Mouse (Mus musculus): ENCODE data around the gene Tomm40l. TPM values are rescaled to one million over a fixed set of nuclear protein-coding genes. Genes with fewer than 3 reads are reported as not detected.

Tomm40l gene
- polyA plus RNA-seq, 1 experiment from 2014 or later: 33.3 TPM

- 71% methylated on average over 10 of the region's 10 CpGs for WGBS
- no peaks in the 10 kb centered on the region for H3K9me3 ChIP-seq
- H3K4me3 ChIP-seq: no peak within 1 kb of the TSS
- H3K27me3 ChIP-seq (replicated peaks; ENCODE audit: low read depth, poor library complexity, severe bottlenecking): no peaks in the 10 kb centered on the region
- DNase-seq (ENCODE audit: low spot score): no peak
- no peak within 1 kb of the TSS; the same call in 1 of the 2 replicates for H3K27ac ChIP-seq (replicated peaks)
- peaks cover 8% of the 10 kb centered on the region for H3K36me3 ChIP-seq (replicated peaks)
- peaks cover 20% of the 10 kb centered on the region for H3K4me1 ChIP-seq
Measured at GRCm38 (mm10) chr1:171213801-171214496, 8.4 kb downstream of the Tomm40l start, which contains the start of gene Nr1i3. Gene Nr1i3, plus strand, starts transcription at chr1:171213970.

- Histone ChIP-seq H3K9me3 (no peaks in the 10 kb centered on the region), H3K36me3 (replicated peaks) (no peaks in the 10 kb centered on the region), H3K27ac (replicated peaks) (no peak overlapping the region), H3K4me3 (no peak overlapping the region), H3K4me1 (peaks cover 20% of the 10 kb centered on the region), H3K27me3 (replicated peaks; ENCODE audit: low read depth, poor library complexity, severe bottlenecking) (no peaks in the 10 kb centered on the region)
- 38% methylated on average over 3 of the region's 3 CpGs for WGBS
- no peak for DNase-seq (ENCODE audit: low spot score)
Measured at GRCm38 (mm10) chr1:171212854-171213253, 9.5 kb downstream of the Tomm40l start.

GRCm38 (mm10) chr1:171209409-171209808 is 12.9 kb downstream of the Tomm40l start:
- DNase-seq (ENCODE audit: low spot score): no peak
- WGBS: 29% methylated on average over 4 of the region's 4 CpGs
- Histone ChIP-seq H3K4me3 (no peak overlapping the region), H3K9me3 (no peaks in the 10 kb centered on the region), H3K27ac (replicated peaks) (no peak overlapping the region), H3K4me1 (peaks cover 20% of the 10 kb centered on the region), H3K36me3 (replicated peaks) (no peaks in the 10 kb centered on the region), H3K27me3 (replicated peaks; ENCODE audit: low read depth, poor library complexity, severe bottlenecking) (no peaks in the 10 kb centered on the region)

GRCm38 (mm10) chr1:171205704-171206493 is 16.4 kb downstream of the Tomm40l start:
- no peaks in the 10 kb centered on the region for H3K36me3 ChIP-seq (replicated peaks)
- no peak for DNase-seq (ENCODE audit: low spot score)
- H3K9me3 ChIP-seq: no peaks in the 10 kb centered on the region
- no peak overlapping the region for H3K27ac ChIP-seq (replicated peaks)
- 82% methylated on average over 6 of the region's 6 CpGs for WGBS
- no peak overlapping the region for H3K4me3 ChIP-seq
- H3K27me3 ChIP-seq (replicated peaks; ENCODE audit: low read depth, poor library complexity, severe bottlenecking): 0 out of 2 replicates have a peak, but pooled peaks cover 3% of the 10 kb centered on the region
- peaks cover 5% of the 10 kb centered on the region; the same call in 1 of the 2 replicates for H3K4me1 ChIP-seq

- no peak for DNase-seq (ENCODE audit: low spot score)
- H3K4me3 ChIP-seq: no peak overlapping the region
- H3K4me1 ChIP-seq: peaks cover under 1% of the 10 kb centered on the region; the same call in 1 of the 2 replicates
- 0 out of 2 replicates have a peak, but pooled peaks cover 8% of the 10 kb centered on the region for H3K27me3 ChIP-seq (replicated peaks; ENCODE audit: low read depth, poor library complexity, severe bottlenecking)
- no peaks in the 10 kb centered on the region for H3K36me3 ChIP-seq (replicated peaks)
- no peak overlapping the region for H3K27ac ChIP-seq (replicated peaks)
- H3K9me3 ChIP-seq: no peaks in the 10 kb centered on the region
- WGBS: 54% methylated on average over 7 of the region's 7 CpGs
Measured at GRCm38 (mm10) chr1:171204249-171204644, 18.1 kb downstream of the Tomm40l start.

- 55% methylated on average over 11 of the region's 11 CpGs for WGBS
Measured at GRCm38 (mm10) chr1:171203471-171204248, 18.7 kb downstream of the Tomm40l start.

GRCm38 (mm10) chr1:171200769-171201168 is 21.5 kb downstream of the Tomm40l start:
- Histone ChIP-seq H3K27me3 (replicated peaks; ENCODE audit: low read depth, poor library complexity, severe bottlenecking) (peaks cover 42% of the 10 kb centered on the region), H3K4me3 (no peak overlapping the region), H3K4me1 (peaks cover 6% of the 10 kb centered on the region), H3K36me3 (replicated peaks) (no peaks in the 10 kb centered on the region), H3K9me3 (no peaks in the 10 kb centered on the region), H3K27ac (replicated peaks) (no peak overlapping the region)
- 94% methylated on average over 1 of the region's 1 CpGs for WGBS
- DNase-seq (ENCODE audit: low spot score): no peak

More at GRCm38 (mm10) chr1:171203471-171204248, 18.7 kb downstream of the Tomm40l start:
- Histone ChIP-seq H3K27me3 (replicated peaks; ENCODE audit: low read depth, poor library complexity, severe bottlenecking) (peaks cover 14% of the 10 kb centered on the region; the same call in 1 of the 2 replicates), H3K27ac (replicated peaks) (no peak overlapping the region), H3K36me3 (replicated peaks) (no peaks in the 10 kb centered on the region), H3K9me3 (no peaks in the 10 kb centered on the region), H3K4me1 (no peaks in the 10 kb centered on the region), H3K4me3 (no peak overlapping the region)
- no peak for DNase-seq (ENCODE audit: low spot score)

GRCm38 (mm10) chr1:171199532-171199931 is 22.8 kb downstream of the Tomm40l start:
- Histone ChIP-seq H3K27me3 (replicated peaks; ENCODE audit: low read depth, poor library complexity, severe bottlenecking) (peaks cover 54% of the 10 kb centered on the region), H3K4me3 (no peak overlapping the region), H3K9me3 (no peaks in the 10 kb centered on the region), H3K4me1 (peaks cover 18% of the 10 kb centered on the region), H3K36me3 (replicated peaks) (no peaks in the 10 kb centered on the region), H3K27ac (replicated peaks) (no peak overlapping the region)
- DNase-seq (ENCODE audit: low spot score): no peak
- 66% methylated on average over 1 of the region's 1 CpGs for WGBS

- WGBS: under 1% methylated on average over 33 of the region's 33 CpGs
Measured at GRCm38 (mm10) chr1:171195887-171196397, 26.4 kb downstream of the Tomm40l start, which contains the start of gene Pcp4l1. Gene Pcp4l1, minus strand, starts transcription at chr1:171196268.

GRCm38 (mm10) chr1:171195046-171195822 is 27.1 kb downstream of the Tomm40l start:
- H3K9me3 ChIP-seq: no peaks in the 10 kb centered on the region
- WGBS: 4% methylated on average over 20 of the region's 20 CpGs
- no peaks in the 10 kb centered on the region for H3K36me3 ChIP-seq (replicated peaks)
- peak; percentile 32 for DNase-seq (ENCODE audit: low spot score)
- peak overlapping the region; percentile 72 for H3K4me3 ChIP-seq
- H3K4me1 ChIP-seq: peaks cover 38% of the 10 kb centered on the region
- peaks cover 94% of the 10 kb centered on the region for H3K27me3 ChIP-seq (replicated peaks; ENCODE audit: low read depth, poor library complexity, severe bottlenecking)
- no peak overlapping the region for H3K27ac ChIP-seq (replicated peaks)

More at GRCm38 (mm10) chr1:171195887-171196397, 26.4 kb downstream of the Tomm40l start, which contains the start of gene Pcp4l1:
- peak within 1 kb of the TSS; percentile 72 for H3K4me3 ChIP-seq
- no peaks in the 10 kb centered on the region for H3K36me3 ChIP-seq (replicated peaks)
- H3K27ac ChIP-seq (replicated peaks): no peak within 1 kb of the TSS
- H3K27me3 ChIP-seq (replicated peaks; ENCODE audit: low read depth, poor library complexity, severe bottlenecking): peaks cover 87% of the 10 kb centered on the region
- H3K4me1 ChIP-seq: peaks cover 38% of the 10 kb centered on the region
- peak; percentile 80 for DNase-seq (ENCODE audit: low spot score)
- no peaks in the 10 kb centered on the region for H3K9me3 ChIP-seq

Data from embryonic facial prominence, embryonic 10.5 days (tissue).